Mouse (Mus musculus): ENCODE results near the gene Zfp872. TPM values are rescaled to one million over a fixed set of nuclear protein-coding genes. Genes with fewer than 3 reads are reported as not detected.
A peak's percentile ranks its signal among the peaks of the same experiment; 100 is the strongest.
"Not testable (repeated sequence)": the region's sequence is repeated elsewhere in the genome, so short reads cannot be mapped to it uniquely, and the experiment has no call there.

The Zfp872 gene
- polyA plus RNA-seq, 1 experiment, result not detected

DNA sequence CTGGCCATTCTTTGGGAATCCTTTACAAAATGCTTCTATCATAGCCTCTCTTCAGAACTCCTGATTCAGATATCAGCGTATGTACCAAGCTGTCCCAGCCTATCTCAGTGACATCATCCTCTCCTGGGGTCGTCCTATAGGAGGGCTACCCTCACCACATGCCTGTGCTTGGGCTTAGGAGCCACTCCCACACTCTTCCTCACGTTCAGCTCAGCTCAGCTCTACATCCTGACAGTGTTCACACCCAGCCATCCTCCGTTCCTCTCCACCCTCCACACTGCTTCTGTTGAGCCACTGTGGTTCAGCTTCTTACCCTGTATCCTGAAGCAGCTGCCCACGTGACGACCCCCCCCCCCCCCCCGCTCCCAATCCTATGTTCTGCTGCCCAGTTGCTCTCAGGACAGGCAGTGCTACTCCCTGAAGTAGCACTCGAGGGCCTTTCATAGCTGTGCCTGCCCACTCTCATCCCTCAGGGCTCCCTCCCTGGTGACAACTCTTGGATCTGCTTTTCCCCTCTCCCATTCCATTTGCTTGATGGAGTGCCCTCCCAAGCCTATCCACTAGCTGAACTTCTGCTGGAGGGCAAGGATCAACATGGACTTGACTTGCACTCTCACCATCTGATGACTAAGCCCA lies 30.1 kb downstream of the Zfp872 start:
- H3K4me3 ChIP-seq (ENCODE audit: insufficient read depth, low read depth, low read length), result no peak overlapping the region
- H3K27ac ChIP-seq (ENCODE audit: insufficient read depth, low read depth, low read length), result peak overlapping the region; percentile 58; the same call in 1 of the 2 replicates
- H3K4me1 ChIP-seq (ENCODE audit: control insufficient read depth, insufficient read depth, low read length), result peaks cover 5% of the 10 kb centered on the region; the same call in 1 of the 2 replicates
- no peak for TF ChIP-seq CTCF (IDR thresholded peaks at IDR 0.05; ENCODE audit: insufficient read depth, low read depth, low read length)
- no peak for TF ChIP-seq POLR2A (IDR thresholded peaks at IDR 0.05; ENCODE audit: insufficient read depth, low read depth, low read length)
- WGBS, result 48% methylated on average over 8 of the region's 8 CpGs

DNA sequence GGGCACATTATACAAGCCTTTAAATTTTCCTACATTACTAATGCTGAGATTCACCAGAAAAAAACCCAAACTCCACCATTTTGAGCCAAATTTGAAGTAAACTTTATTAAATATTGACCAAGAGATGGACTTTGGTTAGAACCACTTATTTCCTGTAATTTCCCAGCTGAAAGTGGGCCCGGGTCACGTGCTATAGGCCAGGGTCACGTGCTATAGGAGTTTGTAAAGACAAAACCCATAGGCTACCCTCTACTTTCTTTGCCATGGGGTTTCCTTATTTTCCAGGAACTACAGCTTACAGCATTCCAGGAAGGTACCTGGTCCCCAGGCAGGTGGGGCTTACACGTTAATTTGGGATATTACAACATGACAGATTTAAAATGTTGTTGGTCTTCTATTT lies 36.2 kb downstream of the Zfp872 start:
- over 99% methylated on average over 4 of the region's 4 CpGs for WGBS

DNA sequence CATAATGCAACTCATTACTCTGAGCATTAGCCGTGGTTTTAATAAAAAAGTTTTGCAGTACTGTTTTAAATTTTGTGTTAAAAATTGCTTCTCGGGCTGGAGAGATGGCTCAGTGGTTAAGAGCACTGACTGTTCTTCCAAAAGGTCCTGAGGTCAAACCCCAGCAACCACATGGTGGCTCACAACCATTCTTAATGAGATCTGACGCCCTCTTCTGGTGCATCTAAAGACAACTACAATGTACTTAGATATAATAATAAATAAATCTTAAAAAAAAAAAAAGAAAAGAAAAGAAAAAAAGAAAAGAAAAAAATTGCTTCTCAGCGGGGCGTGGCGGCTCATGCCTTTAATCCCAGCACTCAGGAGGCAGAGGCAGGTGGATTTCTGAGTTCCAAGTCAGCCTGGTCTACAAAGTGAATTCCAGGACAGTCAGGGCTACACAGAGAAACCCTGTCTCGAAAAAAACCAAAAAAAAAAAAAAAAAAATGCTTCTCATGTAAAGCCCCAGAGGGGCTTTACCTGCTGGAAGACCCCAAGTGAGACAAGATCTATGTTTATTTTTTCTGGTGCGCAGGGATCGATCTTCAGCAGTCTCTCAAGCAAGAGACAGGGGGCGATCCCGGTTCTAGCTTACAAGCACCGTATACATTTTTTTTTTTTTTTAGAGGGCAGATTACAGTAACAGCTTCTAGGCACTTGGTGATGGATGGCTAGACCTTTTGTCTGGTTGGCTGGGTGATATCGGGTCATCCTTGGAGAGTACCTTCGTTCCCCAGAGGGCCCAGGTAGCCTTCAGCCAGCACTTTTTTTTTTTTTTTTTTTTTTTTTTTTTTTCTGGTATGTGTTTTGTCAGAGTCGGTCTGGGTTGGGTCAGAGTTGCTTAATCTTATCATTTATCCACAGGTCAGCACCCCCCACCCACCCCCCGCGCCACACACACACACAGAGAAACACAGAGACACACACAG lies 36.9 kb downstream of the Zfp872 start:
- TF ChIP-seq CTCF (IDR thresholded peaks at IDR 0.05; ENCODE audit: insufficient read depth, low read depth, low read length), result no peak
- TF ChIP-seq POLR2A (IDR thresholded peaks at IDR 0.05; ENCODE audit: insufficient read depth, low read depth, low read length), result no peak
- Histone ChIP-seq H3K4me3 (ENCODE audit: insufficient read depth, low read depth, low read length) (peak overlapping the region; percentile 98), H3K4me1 (ENCODE audit: control insufficient read depth, insufficient read depth, low read length) (no peaks in the 10 kb centered on the region), H3K27ac (ENCODE audit: insufficient read depth, low read depth, low read length) (no peak overlapping the region; the same call in 1 of the 2 replicates)
- 23% methylated on average over 17 of the region's 17 CpGs for WGBS

More for the DNA sequence above, 36.2 kb downstream of the Zfp872 start:
- Histone ChIP-seq H3K4me1 (ENCODE audit: control insufficient read depth, insufficient read depth, low read length) (no peaks in the 10 kb centered on the region), H3K4me3 (ENCODE audit: insufficient read depth, low read depth, low read length) (no peak overlapping the region), H3K27ac (ENCODE audit: insufficient read depth, low read depth, low read length) (no peak overlapping the region)
- TF ChIP-seq POLR2A (IDR thresholded peaks at IDR 0.05; ENCODE audit: insufficient read depth, low read depth, low read length) (no peak), CTCF (IDR thresholded peaks at IDR 0.05; ENCODE audit: insufficient read depth, low read depth, low read length) (no peak)

DNA sequence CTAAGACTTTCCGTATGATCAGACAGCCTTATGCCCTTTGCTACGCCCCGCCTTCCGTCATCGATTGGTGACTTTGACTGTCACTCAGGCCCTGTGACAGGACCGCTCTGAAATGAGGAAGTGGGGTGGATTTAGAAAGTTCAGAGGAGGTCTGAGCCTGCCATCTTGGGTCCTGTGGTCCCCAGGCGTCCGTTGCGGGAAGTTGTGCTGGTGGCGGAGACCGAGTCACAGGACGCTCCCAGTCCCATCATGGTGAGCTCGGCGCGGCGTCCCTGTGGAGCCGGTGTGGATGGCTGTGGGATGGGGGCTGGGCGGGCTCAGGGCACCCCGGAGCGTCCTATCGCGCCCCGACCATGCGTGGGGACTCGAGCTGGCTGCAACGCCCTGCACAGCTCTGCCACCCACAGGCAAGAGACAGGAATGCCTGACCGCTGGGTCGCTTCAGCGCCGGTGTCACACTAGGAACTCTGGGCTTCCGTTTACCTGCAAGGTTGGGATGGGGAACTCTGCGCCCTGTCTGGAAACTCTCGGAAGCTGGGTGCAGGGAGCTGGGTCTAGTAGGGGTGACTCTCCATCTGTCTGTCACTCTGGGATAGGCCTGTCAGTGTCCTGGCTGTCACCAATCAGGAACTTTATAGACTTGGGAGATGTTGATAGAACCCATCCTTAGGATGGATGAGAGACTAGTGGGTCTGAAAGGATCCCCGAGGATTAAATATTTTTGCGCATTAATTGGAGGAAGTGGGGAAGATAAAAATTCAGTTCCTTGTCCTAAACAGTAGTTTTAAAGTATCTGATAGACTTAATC lies 37.9 kb downstream of the Zfp872 start, which contains the start of gene Zfp809:
Gene Zfp809, plus strand, starts transcription at position 134 of the 808 bp plus-strand sequence.
- no peaks in the 10 kb centered on the region for H3K4me1 ChIP-seq (ENCODE audit: control insufficient read depth, insufficient read depth, low read length)
- peak within 1 kb of the TSS; percentile 63 for H3K27ac ChIP-seq (ENCODE audit: insufficient read depth, low read depth, low read length)
- peak within 1 kb of the TSS; percentile 98 for H3K4me3 ChIP-seq (ENCODE audit: insufficient read depth, low read depth, low read length)
- TF ChIP-seq POLR2A (IDR thresholded peaks at IDR 0.05; ENCODE audit: insufficient read depth, low read depth, low read length), result peak; percentile 79
- peak; percentile 59 for TF ChIP-seq CTCF (IDR thresholded peaks at IDR 0.05; ENCODE audit: insufficient read depth, low read depth, low read length)
- under 1% methylated on average over 35 of the region's 35 CpGs for WGBS

DNA sequence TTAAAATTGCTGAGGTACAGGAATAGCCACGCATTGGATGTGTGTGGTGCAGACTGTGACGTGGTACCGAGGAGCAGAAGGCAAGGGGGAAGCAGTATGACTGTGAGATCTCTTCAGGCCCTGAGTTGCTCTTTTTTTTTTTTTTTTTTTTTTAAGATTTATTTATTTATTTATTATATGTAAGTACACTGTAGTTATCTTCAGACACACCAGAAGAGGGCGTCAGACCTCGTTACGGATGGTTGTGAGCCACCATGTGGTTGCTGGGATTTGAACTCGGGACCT lies 38.4 kb downstream of the Zfp872 start:
- WGBS, result 57% methylated on average over 7 of the region's 7 CpGs
- not testable (repeated sequence) for H3K27ac ChIP-seq (ENCODE audit: insufficient read depth, low read depth, low read length); H3K4me1 ChIP-seq (ENCODE audit: control insufficient read depth, insufficient read depth, low read length); H3K4me3 ChIP-seq (ENCODE audit: insufficient read depth, low read depth, low read length)

DNA sequence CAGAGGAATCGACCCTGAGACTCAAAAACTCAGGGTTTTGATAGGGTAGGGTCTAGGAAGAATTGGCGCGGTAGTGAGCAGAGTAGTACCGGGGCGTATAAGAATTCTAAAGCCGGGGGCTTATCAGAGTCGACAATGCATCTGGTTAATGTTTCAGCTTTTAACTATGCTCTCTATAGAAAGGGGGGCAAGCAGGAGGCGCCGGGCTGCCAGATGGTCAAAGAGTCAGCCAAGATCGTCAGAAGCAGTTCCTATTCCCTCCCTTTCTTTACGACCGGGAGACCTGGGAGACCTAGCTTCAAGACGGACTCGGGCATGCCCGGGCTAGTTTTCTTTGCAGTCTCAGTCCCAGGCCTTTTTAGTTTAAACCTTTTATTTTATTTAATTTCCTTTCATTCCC lies 39.0 kb downstream of the Zfp872 start:
- Histone ChIP-seq H3K27ac (ENCODE audit: insufficient read depth, low read depth, low read length) (no peak overlapping the region), H3K4me3 (ENCODE audit: insufficient read depth, low read depth, low read length) (no peak overlapping the region), H3K4me1 (ENCODE audit: control insufficient read depth, insufficient read depth, low read length) (no peaks in the 10 kb centered on the region)
- TF ChIP-seq CTCF (IDR thresholded peaks at IDR 0.05; ENCODE audit: insufficient read depth, low read depth, low read length) (no peak), POLR2A (IDR thresholded peaks at IDR 0.05; ENCODE audit: insufficient read depth, low read depth, low read length) (no peak)
- WGBS, result 91% methylated on average over 15 of the region's 15 CpGs

DNA sequence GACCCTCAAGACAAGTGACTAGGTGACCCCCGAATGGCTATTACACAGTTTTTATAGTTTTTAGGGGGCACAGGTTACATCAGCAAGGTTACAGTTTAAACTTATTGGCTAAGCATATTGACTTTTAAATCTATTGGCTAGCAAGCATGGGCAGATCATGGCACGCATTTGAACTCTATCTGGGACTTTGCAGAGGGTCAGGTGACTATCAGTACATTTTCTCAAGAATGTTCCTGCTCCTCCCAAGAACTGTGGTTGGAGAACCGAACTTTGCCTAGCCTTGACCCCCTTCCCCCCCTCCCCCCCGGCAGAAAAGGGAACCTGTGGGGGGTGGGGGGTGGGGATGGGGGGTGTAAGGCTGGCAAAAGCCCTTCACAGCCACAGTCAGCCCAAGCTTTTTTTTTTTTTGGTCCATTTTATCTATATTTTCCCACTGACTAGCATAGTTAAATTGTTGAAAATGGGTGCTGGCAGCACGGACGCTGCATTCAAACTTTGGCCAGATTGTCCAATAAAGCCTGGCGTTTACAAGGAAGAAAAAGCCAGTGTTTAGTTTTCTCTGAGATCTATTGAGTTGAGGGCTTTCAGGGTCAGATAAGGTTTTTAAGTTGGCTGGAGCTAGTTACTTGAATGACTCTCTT lies 41.6 kb downstream of the Zfp872 start:
- Histone ChIP-seq H3K4me3 (ENCODE audit: insufficient read depth, low read depth, low read length) (no peak overlapping the region), H3K4me1 (ENCODE audit: control insufficient read depth, insufficient read depth, low read length) (no peaks in the 10 kb centered on the region), H3K27ac (ENCODE audit: insufficient read depth, low read depth, low read length) (no peak overlapping the region)
- 67% methylated on average over 7 of the region's 7 CpGs for WGBS
- TF ChIP-seq CTCF (IDR thresholded peaks at IDR 0.05; ENCODE audit: insufficient read depth, low read depth, low read length) (no peak), POLR2A (IDR thresholded peaks at IDR 0.05; ENCODE audit: insufficient read depth, low read depth, low read length) (no peak)

DNA sequence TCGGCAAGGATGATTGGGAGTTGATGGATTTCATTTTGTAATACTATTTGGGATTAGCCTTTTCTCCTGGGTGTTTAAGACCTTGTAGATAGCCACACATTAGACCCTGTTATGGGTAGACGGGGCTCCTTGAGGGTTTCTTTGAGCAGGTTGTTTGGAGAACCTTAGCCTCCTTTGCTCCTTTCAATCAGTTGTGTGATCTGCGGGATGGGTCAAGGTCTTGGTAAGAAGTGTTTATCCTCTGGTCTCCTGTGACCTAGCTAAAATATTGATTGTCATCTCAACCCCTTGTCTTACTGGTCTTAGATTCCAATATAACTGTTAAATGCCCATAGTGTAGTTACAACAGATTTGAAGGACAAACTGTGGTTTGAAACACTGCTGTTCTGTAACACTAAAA lies 42.2 kb downstream of the Zfp872 start:
- WGBS, result 84% methylated on average over 3 of the region's 3 CpGs
- Histone ChIP-seq H3K4me3 (ENCODE audit: insufficient read depth, low read depth, low read length) (no peak overlapping the region), H3K27ac (ENCODE audit: insufficient read depth, low read depth, low read length) (no peak overlapping the region), H3K4me1 (ENCODE audit: control insufficient read depth, insufficient read depth, low read length) (no peaks in the 10 kb centered on the region)
- TF ChIP-seq POLR2A (IDR thresholded peaks at IDR 0.05; ENCODE audit: insufficient read depth, low read depth, low read length) (no peak), CTCF (IDR thresholded peaks at IDR 0.05; ENCODE audit: insufficient read depth, low read depth, low read length) (no peak)

All from olfactory bulb, adult 2 months (tissue).